Mouse (Mus musculus): ENCODE data around the gene Olfr519. TPM values are rescaled to one million over a fixed set of nuclear protein-coding genes. Genes with fewer than 3 reads are reported as not detected.

Gene Olfr519
- total and polyA plus RNA-seq, 3 experiments, result not detected

- H3K27me3 ChIP-seq (replicated peaks), result peaks cover 23% of the 10 kb centered on the region
- dilution Hi-C loops (cut with MboI; ENCODE audit: extremely low pct_ligation_motif_present, extremely low pct_unique_long_range_greater_than_20kb, low sequenced_read_pairs), result no loop called here
- no peak within 1 kb of the TSS for H3K4me2 ChIP-seq (ENCODE audit: insufficient read depth, low read depth, poor library complexity, severe bottlenecking)
- peaks cover 4% of the 10 kb centered on the region for H3K79me2 ChIP-seq (replicated peaks; ENCODE audit: control insufficient read depth, extremely low read depth, insufficient read depth, poor library complexity, severe bottlenecking)
- no peaks in the 10 kb centered on the region for H3K9me3 ChIP-seq (replicated peaks; ENCODE audit: low read length)
- DNase-seq (ENCODE audit: extremely low read depth), result no peak
- TF ChIP-seq EP300 (IDR thresholded peaks at IDR 0.05; ENCODE audit: low read length) (no peak), ELF1 (IDR thresholded peaks at IDR 0.05; ENCODE audit: low read depth, low read length) (no peak), TCF12 (IDR thresholded peaks at IDR 0.05; ENCODE audit: low read depth, low read length) (no peak), RCOR1 (conservative IDR thresholded peaks at IDR 0.05; ENCODE audit: low read depth, low read length) (no peak), BHLHE40 (IDR thresholded peaks at IDR 0.05; ENCODE audit: low read depth, low read length) (no peak), MYC (IDR thresholded peaks at IDR 0.05; ENCODE audit: low read depth, low read length) (no peak), TBP (conservative IDR thresholded peaks at IDR 0.05; ENCODE audit: low read depth, low read length) (no peak), MEF2A (IDR thresholded peaks at IDR 0.05; ENCODE audit: borderline replicate concordance, low read depth, low read length) (no peak), SIN3A (IDR thresholded peaks at IDR 0.05; ENCODE audit: low read length) (no peak), MXI1 (IDR thresholded peaks at IDR 0.05; ENCODE audit: low read depth, low read length) (no peak), USF1 (IDR thresholded peaks at IDR 0.05; ENCODE audit: low read depth, low read length) (no peak), POLR2A (IDR thresholded peaks at IDR 0.05; ENCODE audit: low read depth, low read length) (no peak), ZNF384 (IDR thresholded peaks at IDR 0.05; ENCODE audit: low read depth, low read length) (no peak), KAT2A (IDR thresholded peaks at IDR 0.05; ENCODE audit: insufficient replicate concordance, low read length) (no peak), CHD1 (IDR thresholded peaks at IDR 0.05; ENCODE audit: low read depth, low read length) (no peak), USF2 (conservative IDR thresholded peaks at IDR 0.05; ENCODE audit: low read depth, low read length) (no peak), ETS1 (conservative IDR thresholded peaks at IDR 0.05; ENCODE audit: low read depth, low read length) (no peak), JUND (conservative IDR thresholded peaks at IDR 0.05; ENCODE audit: low read depth, low read length) (no peak)
- H3K4me3 ChIP-seq (replicated peaks in 1 of 3; ENCODE audit: low read depth in 2 of 3, low read length in 2 of 3, poor library complexity in 1 of 3), result no peak within 1 kb of the TSS
- H3K27ac ChIP-seq (ENCODE audit: insufficient read depth, low read depth), result no peak within 1 kb of the TSS
- H3K4me1 ChIP-seq (ENCODE audit: control insufficient read depth in 1 of 2, insufficient read depth in 2 of 2), result peaks cover 2 to 4% of the 10 kb centered on the region in 2 experiments; a peak in 1 of 4 replicates
- in situ Hi-C loops (cut with MboI; ENCODE audit: low pct_ligation_motif_present, low pct_unique_long_range_greater_than_20kb, low sequenced_read_pairs), result loop anchor here (10.0 kb wide), 1 partner anchor 115 kb away; no protein-coding TSS in a partner anchor
- H3K36me3 ChIP-seq (replicated peaks in 1 of 2; ENCODE audit: control insufficient read depth in 1 of 2, insufficient read depth in 1 of 2, low read length in 1 of 2), result no peaks in the 10 kb centered on the region
- no peak within 1 kb of the TSS for H3K9ac ChIP-seq (ENCODE audit: insufficient read depth, low read depth)
These were observed 35.6 kb upstream of the Olfr519 start, which contains the start of gene Nlrp10 for GRCm38 (mm10) chr7:108929726-108930393. Nlrp10 (minus strand) TSS chr7:108930178.

GRCm38 (mm10) chr7:108928280-108929188 lies 34.3 kb upstream of the Olfr519 start:
- Histone ChIP-seq H3K27ac (ENCODE audit: insufficient read depth, low read depth) (no peak overlapping the region), H3K9ac (ENCODE audit: insufficient read depth, low read depth) (no peak overlapping the region), H3K9me3 (replicated peaks; ENCODE audit: low read length) (no peaks in the 10 kb centered on the region), H3K36me3 (replicated peaks in 1 of 2; ENCODE audit: control insufficient read depth in 1 of 2, insufficient read depth in 1 of 2, low read length in 1 of 2) (no peaks in the 10 kb centered on the region), H3K4me2 (ENCODE audit: insufficient read depth, low read depth, poor library complexity, severe bottlenecking) (no peak overlapping the region), H3K4me1 (ENCODE audit: control insufficient read depth in 1 of 2, insufficient read depth in 2 of 2) (0 out of 4 replicates have a peak, but pooled peaks cover under 1 to 2% of the 10 kb centered on the region in 2 experiments), H3K4me3 (replicated peaks in 1 of 3; ENCODE audit: low read depth in 2 of 3, low read length in 2 of 3, poor library complexity in 1 of 3) (no peak overlapping the region), H3K27me3 (replicated peaks) (peaks cover 31% of the 10 kb centered on the region), H3K79me2 (replicated peaks; ENCODE audit: control insufficient read depth, extremely low read depth, insufficient read depth, poor library complexity, severe bottlenecking) (no peaks in the 10 kb centered on the region)
- in situ Hi-C loops (cut with MboI; ENCODE audit: low pct_ligation_motif_present, low pct_unique_long_range_greater_than_20kb, low sequenced_read_pairs), result no loop called here
- DNase-seq (ENCODE audit: extremely low read depth), result no peak
- dilution Hi-C loops (cut with MboI; ENCODE audit: extremely low pct_ligation_motif_present, extremely low pct_unique_long_range_greater_than_20kb, low sequenced_read_pairs), result no loop called here
- TF ChIP-seq SMC3 (IDR thresholded peaks at IDR 0.05; ENCODE audit: low read depth, low read length), result no peak
- no peak for TF ChIP-seq ETS1 (conservative IDR thresholded peaks at IDR 0.05; ENCODE audit: low read depth, low read length)
- TF ChIP-seq GABPA (IDR thresholded peaks at IDR 0.05; ENCODE audit: insufficient replicate concordance, low read depth, low read length), result no peak
- no peak for TF ChIP-seq MEF2A (IDR thresholded peaks at IDR 0.05; ENCODE audit: borderline replicate concordance, low read depth, low read length)
- no peak for TF ChIP-seq NELFE (IDR thresholded peaks at IDR 0.05; ENCODE audit: low read depth, low read length)
- TF ChIP-seq USF2 (conservative IDR thresholded peaks at IDR 0.05; ENCODE audit: low read depth, low read length), result no peak
- no peak for TF ChIP-seq USF1 (IDR thresholded peaks at IDR 0.05; ENCODE audit: low read depth, low read length)
- TF ChIP-seq CTCF (conservative IDR thresholded peaks at IDR 0.05 in 1 of 2, IDR thresholded peaks at IDR 0.05 in 1 of 2; ENCODE audit: low read depth in 2 of 2, low read length in 2 of 2), result no peak
- no peak for TF ChIP-seq MAZ (IDR thresholded peaks at IDR 0.05; ENCODE audit: low read depth, low read length)
- TF ChIP-seq JUN (IDR thresholded peaks at IDR 0.05; ENCODE audit: insufficient read depth, low read depth, low read length), result no peak
- no peak for TF ChIP-seq POLR2AphosphoS2 (IDR thresholded peaks at IDR 0.05; ENCODE audit: low read depth, low read length)
- no peak for TF ChIP-seq E2F4 (IDR thresholded peaks at IDR 0.05; ENCODE audit: insufficient replicate concordance, low read depth, low read length)
- TF ChIP-seq ZMIZ1 (IDR thresholded peaks at IDR 0.05; ENCODE audit: low read depth, low read length), result no peak
- no peak for TF ChIP-seq CHD2 (IDR thresholded peaks at IDR 0.05; ENCODE audit: low read length)
- no peak for TF ChIP-seq SIN3A (IDR thresholded peaks at IDR 0.05; ENCODE audit: low read length)

All from CH12.LX (cell line).